Mouse (Mus musculus): ENCODE measurements at regions not wholly inside any gene's neighbourhood (a gene's known extent, or its start where the extent isn't known, plus 50 kb on each side); places are given as distances from the start of the nearest gene placed in this dataset.
A peak's percentile ranks its signal among the peaks of the same experiment; 100 is the strongest.

- H3K4me1 ChIP-seq (ENCODE audit: control insufficient read depth, insufficient read depth, low read length), result peaks cover 3% of the 10 kb centered on the region; the same call in 1 of the 2 replicates
- no peak overlapping the region for H3K27ac ChIP-seq
- intact Hi-C loops (cut with DNase I), result no loop called here
- TF ChIP-seq EP300 (IDR thresholded peaks at IDR 0.05; ENCODE audit: insufficient read depth, low read depth, low read length), result no peak
- no peak for TF ChIP-seq CTCF (IDR thresholded peaks at IDR 0.05)
- TF ChIP-seq POLR2A (IDR thresholded peaks at IDR 0.05; ENCODE audit: insufficient read depth, low read depth, low read length), result no peak
- DNase-seq, result no peak
- no peak overlapping the region for H3K9ac ChIP-seq (ENCODE audit: low read depth, low read length)
- H3K4me3 ChIP-seq, result no peak overlapping the region
- H3K27me3 ChIP-seq (ENCODE audit: control insufficient read depth, insufficient read depth, low read length), result no peaks in the 10 kb centered on the region
- 0 out of 2 replicates have a peak, but pooled peaks cover 3% of the 10 kb centered on the region for H3K36me3 ChIP-seq (ENCODE audit: control insufficient read depth, insufficient read depth, low read length)
- WGBS, result 38% methylated on average over 4 of the region's 4 CpGs
- no peaks in the 10 kb centered on the region for H3K79me2 ChIP-seq (replicated peaks; ENCODE audit: control insufficient read depth, insufficient read depth, low read length)
These were observed 53.8 kb downstream of the Ch25h start for GRCm38 (mm10) chr19:34421171-34421570.

- no peaks in the 10 kb centered on the region for H3K79me2 ChIP-seq (replicated peaks; ENCODE audit: control insufficient read depth, insufficient read depth, low read length)
- intact Hi-C loops (cut with DNase I), result no loop called here
- WGBS, result 21% methylated on average over 8 of the region's 8 CpGs
- TF ChIP-seq EP300 (IDR thresholded peaks at IDR 0.05; ENCODE audit: insufficient read depth, low read depth, low read length), result no peak
- no peak for TF ChIP-seq POLR2A (IDR thresholded peaks at IDR 0.05; ENCODE audit: insufficient read depth, low read depth, low read length)
- TF ChIP-seq CTCF (IDR thresholded peaks at IDR 0.05), result no peak
- no peak overlapping the region for H3K27ac ChIP-seq
- DNase-seq, result no peak
- no peak overlapping the region for H3K9ac ChIP-seq (ENCODE audit: low read depth, low read length)
- H3K27me3 ChIP-seq (ENCODE audit: control insufficient read depth, insufficient read depth, low read length), result no peaks in the 10 kb centered on the region
- H3K4me1 ChIP-seq (ENCODE audit: control insufficient read depth, insufficient read depth, low read length), result peaks cover 3% of the 10 kb centered on the region; the same call in 1 of the 2 replicates
- H3K4me3 ChIP-seq, result no peak overlapping the region
- H3K36me3 ChIP-seq (ENCODE audit: control insufficient read depth, insufficient read depth, low read length), result 0 out of 2 replicates have a peak, but pooled peaks cover 3% of the 10 kb centered on the region
These were observed 54.6 kb downstream of the Ch25h start for GRCm38 (mm10) chr19:34420293-34420792.

GRCm38 (mm10) chr19:34407176-34407575, 67.8 kb downstream of the Ch25h start:
- WGBS, result 98% methylated on average over 1 of the region's 1 CpGs

GRCm38 (mm10) chr19:34406710-34407109, 68.3 kb downstream of the Ch25h start:
- no peaks in the 10 kb centered on the region; the same call in 1 of the 2 replicates for H3K4me1 ChIP-seq (ENCODE audit: control insufficient read depth, insufficient read depth, low read length)
- 45% methylated on average over 4 of the region's 4 CpGs for WGBS
- H3K79me2 ChIP-seq (replicated peaks; ENCODE audit: control insufficient read depth, insufficient read depth, low read length), result no peaks in the 10 kb centered on the region
- no peaks in the 10 kb centered on the region for H3K36me3 ChIP-seq (ENCODE audit: control insufficient read depth, insufficient read depth, low read length)
- H3K27ac ChIP-seq, result no peak overlapping the region
- intact Hi-C loops (cut with DNase I), result no loop called here
- no peak overlapping the region for H3K9ac ChIP-seq (ENCODE audit: low read depth, low read length)
- no peak for TF ChIP-seq POLR2A (IDR thresholded peaks at IDR 0.05; ENCODE audit: insufficient read depth, low read depth, low read length)
- no peak overlapping the region for H3K4me3 ChIP-seq
- DNase-seq, result no peak
- no peaks in the 10 kb centered on the region for H3K27me3 ChIP-seq (ENCODE audit: control insufficient read depth, insufficient read depth, low read length)

More at GRCm38 (mm10) chr19:34407176-34407575, 67.8 kb downstream of the Ch25h start:
- Histone ChIP-seq H3K4me3 (no peak overlapping the region), H3K79me2 (replicated peaks; ENCODE audit: control insufficient read depth, insufficient read depth, low read length) (no peaks in the 10 kb centered on the region), H3K36me3 (ENCODE audit: control insufficient read depth, insufficient read depth, low read length) (no peaks in the 10 kb centered on the region), H3K4me1 (ENCODE audit: control insufficient read depth, insufficient read depth, low read length) (no peaks in the 10 kb centered on the region; the same call in 1 of the 2 replicates), H3K27me3 (ENCODE audit: control insufficient read depth, insufficient read depth, low read length) (no peaks in the 10 kb centered on the region), H3K9ac (ENCODE audit: low read depth, low read length) (no peak overlapping the region), H3K27ac (no peak overlapping the region)
- TF ChIP-seq POLR2A (IDR thresholded peaks at IDR 0.05; ENCODE audit: insufficient read depth, low read depth, low read length) (no peak), CTCF (IDR thresholded peaks at IDR 0.05) (no peak), EP300 (IDR thresholded peaks at IDR 0.05; ENCODE audit: insufficient read depth, low read depth, low read length) (no peak)
- intact Hi-C loops (cut with DNase I), result no loop called here
- no peak for DNase-seq

GRCm38 (mm10) chr19:34396276-34396675, 78.7 kb downstream of the Ch25h start:
- Histone ChIP-seq H3K4me3 (no peak overlapping the region), H3K79me2 (replicated peaks; ENCODE audit: control insufficient read depth, insufficient read depth, low read length) (no peaks in the 10 kb centered on the region), H3K36me3 (ENCODE audit: control insufficient read depth, insufficient read depth, low read length) (no peaks in the 10 kb centered on the region; the same call in 1 of the 2 replicates), H3K9ac (ENCODE audit: low read depth, low read length) (no peak overlapping the region), H3K27me3 (ENCODE audit: control insufficient read depth, insufficient read depth, low read length) (no peaks in the 10 kb centered on the region), H3K4me1 (ENCODE audit: control insufficient read depth, insufficient read depth, low read length) (peaks cover 5% of the 10 kb centered on the region), H3K27ac (peak overlapping the region; percentile 52)
- WGBS, result 40% methylated on average over 9 of the region's 9 CpGs
- intact Hi-C loops (cut with DNase I), result no loop called here
- DNase-seq, result peak in 1 of 2 experiments; percentile 4
- no peak for TF ChIP-seq POLR2A (IDR thresholded peaks at IDR 0.05; ENCODE audit: insufficient read depth, low read depth, low read length)
- TF ChIP-seq EP300 (IDR thresholded peaks at IDR 0.05; ENCODE audit: insufficient read depth, low read depth, low read length), result 0 out of 2 replicates have a peak, but pooled peaks have one; percentile 41
- no peak for TF ChIP-seq CTCF (IDR thresholded peaks at IDR 0.05)

- TF ChIP-seq EP300 (IDR thresholded peaks at IDR 0.05; ENCODE audit: insufficient read depth, low read depth, low read length) (no peak), CTCF (IDR thresholded peaks at IDR 0.05) (no peak), POLR2A (IDR thresholded peaks at IDR 0.05; ENCODE audit: insufficient read depth, low read depth, low read length) (no peak)
- intact Hi-C loops (cut with DNase I), result loop anchor here (5.0 kb wide), 2 partner anchors 43 to 52 kb away; no protein-coding TSS in a partner anchor
- WGBS, result 68% methylated on average over 2 of the region's 2 CpGs
These were observed 85.0 kb downstream of the Ch25h start for GRCm38 (mm10) chr19:34389940-34390339.

More at GRCm38 (mm10) chr19:34389940-34390339, 85.0 kb downstream of the Ch25h start:
- Histone ChIP-seq H3K9ac (ENCODE audit: low read depth, low read length) (no peak overlapping the region), H3K27ac (no peak overlapping the region; the same call in 1 of the 2 replicates), H3K4me1 (ENCODE audit: control insufficient read depth, insufficient read depth, low read length) (peaks cover 4% of the 10 kb centered on the region), H3K27me3 (ENCODE audit: control insufficient read depth, insufficient read depth, low read length) (no peaks in the 10 kb centered on the region), H3K4me3 (no peak overlapping the region), H3K36me3 (ENCODE audit: control insufficient read depth, insufficient read depth, low read length) (no peaks in the 10 kb centered on the region; the same call in 1 of the 2 replicates), H3K79me2 (replicated peaks; ENCODE audit: control insufficient read depth, insufficient read depth, low read length) (no peaks in the 10 kb centered on the region)
- DNase-seq, result peak in 1 of 2 experiments; percentile 38

Measured in heart, adult 2 months (tissue).